Mouse (Mus musculus): ENCODE data around the gene E2f6.

DNA sequence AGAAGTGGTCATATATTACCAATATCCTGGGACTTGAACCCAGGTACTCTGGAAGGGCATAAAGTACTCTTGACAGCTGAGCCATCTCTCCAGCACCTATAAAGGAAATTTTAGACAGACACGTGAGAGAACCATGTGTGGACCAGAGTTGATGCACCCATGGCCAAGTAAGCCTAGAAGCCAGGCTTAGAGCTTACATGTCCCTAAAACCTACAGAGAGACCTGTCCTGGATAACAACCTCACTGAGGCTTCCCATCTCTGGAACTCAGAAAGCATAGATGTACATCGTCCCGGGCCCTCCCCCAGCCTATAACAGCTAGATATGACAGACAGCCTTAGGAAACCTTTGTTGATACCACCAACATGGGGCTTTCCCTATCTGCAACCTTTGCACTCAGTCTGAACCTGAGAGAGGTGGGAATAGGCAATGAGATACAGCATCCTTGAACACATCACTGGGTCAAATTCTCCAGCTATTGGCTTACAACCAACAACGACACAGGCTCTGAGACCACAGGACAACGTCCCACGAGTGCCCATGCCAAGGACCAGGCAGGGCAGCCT is 41.1 kb upstream of the E2f6 start:
- no peak for TF ChIP-seq ELF1 (IDR thresholded peaks at IDR 0.05; ENCODE audit: low read depth, low read length)
- no peak for TF ChIP-seq TBP (IDR thresholded peaks at IDR 0.05; ENCODE audit: low read depth, low read length)
- TF ChIP-seq TCF12 (IDR thresholded peaks at IDR 0.05; ENCODE audit: low read depth, low read length): no peak
- no peak for TF ChIP-seq ETS1 (IDR thresholded peaks at IDR 0.05; ENCODE audit: low read depth, low read length)
- no peak for TF ChIP-seq HCFC1 (IDR thresholded peaks at IDR 0.05; ENCODE audit: low read depth, low read length)
- TF ChIP-seq CTCF (IDR thresholded peaks at IDR 0.05 in 2 of 3, conservative IDR thresholded peaks at IDR 0.05 in 1 of 3; ENCODE audit: control insufficient read depth in 1 of 3, insufficient read depth in 1 of 3, low read depth in 2 of 3, low read length in 3 of 3, poor library complexity in 1 of 3, severe bottlenecking in 1 of 3): no peak
- TF ChIP-seq EP300 (IDR thresholded peaks at IDR 0.05; ENCODE audit: low read depth in 1 of 2, low read length in 2 of 2): no peak
- no peak for TF ChIP-seq ZMIZ1 (IDR thresholded peaks at IDR 0.05; ENCODE audit: low read depth, low read length)
- no peak for TF ChIP-seq E2F4 (IDR thresholded peaks at IDR 0.05; ENCODE audit: borderline replicate concordance, low read depth, low read length)
- TF ChIP-seq MYB (IDR thresholded peaks at IDR 0.05; ENCODE audit: low read depth, low read length): no peak
- TF ChIP-seq POLR2A (IDR thresholded peaks at IDR 0.05; ENCODE audit: control insufficient read depth in 1 of 2, insufficient read depth in 1 of 2, low read depth in 1 of 2, low read length in 2 of 2, poor library complexity in 1 of 2): no peak
